Mouse (Mus musculus) fat pad, adult 2 months (tissue): ENCODE measurements around the gene Epha2.

Experiments used
- DNase-seq: peaks from one replicate; pipeline ENCODE4 v3.0.0-alpha.2; 2011; ENCODE audit warnings: low read depth, low spot score; ENCODE audit errors: extremely low read depth

Epha2 gene

GRCm38 (mm10) chr4:141279327-141279726 lies 21.7 kb upstream of the Epha2 start:
- no peak for DNase-seq

- no peak for DNase-seq
These were observed 21.3 kb upstream of the Epha2 start for GRCm38 (mm10) chr4:141279783-141280182.

GRCm38 (mm10) chr4:141280471-141280870 lies 20.6 kb upstream of the Epha2 start:
- no peak for DNase-seq

GRCm38 (mm10) chr4:141281153-141281552 lies 19.9 kb upstream of the Epha2 start:
- DNase-seq: no peak

- no peak for DNase-seq
These were observed 19.5 kb upstream of the Epha2 start for GRCm38 (mm10) chr4:141281578-141281977.

- no peak for DNase-seq
These were observed 19.0 kb upstream of the Epha2 start for GRCm38 (mm10) chr4:141282087-141282486.

- DNase-seq: no peak
These were observed 18.4 kb upstream of the Epha2 start for GRCm38 (mm10) chr4:141282623-141283022.

- DNase-seq: no peak
These were observed 17.7 kb upstream of the Epha2 start for GRCm38 (mm10) chr4:141283176-141283878.

GRCm38 (mm10) chr4:141283879-141284411 lies 17.1 kb upstream of the Epha2 start:
- DNase-seq: no peak

GRCm38 (mm10) chr4:141284486-141284885 lies 16.6 kb upstream of the Epha2 start:
- DNase-seq: no peak

GRCm38 (mm10) chr4:141285128-141285527 lies 15.9 kb upstream of the Epha2 start:
- no peak for DNase-seq

- no peak for DNase-seq
These were observed 14.1 kb upstream of the Epha2 start for GRCm38 (mm10) chr4:141286860-141287517.

- no peak for DNase-seq
These were observed 13.5 kb upstream of the Epha2 start for GRCm38 (mm10) chr4:141287518-141288004.

GRCm38 (mm10) chr4:141288152-141288551 lies 12.9 kb upstream of the Epha2 start:
- no peak for DNase-seq

- DNase-seq: no peak
These were observed 9.3 kb upstream of the Epha2 start for GRCm38 (mm10) chr4:141291571-141292375.

- DNase-seq: no peak
These were observed 5.3 kb upstream of the Epha2 start for GRCm38 (mm10) chr4:141295774-141296186.

- no peak for DNase-seq
These were observed 3.1 kb upstream of the Epha2 start for GRCm38 (mm10) chr4:141297934-141298333.

GRCm38 (mm10) chr4:141299356-141299755 lies 1.7 kb upstream of the Epha2 start:
- DNase-seq: no peak

GRCm38 (mm10) chr4:141300196-141300595 lies 844 bp upstream of the Epha2 start:
- DNase-seq: no peak

- no peak for DNase-seq
These were observed 769 bp downstream of the Epha2 start for GRCm38 (mm10) chr4:141301591-141302427.
